Mouse (Mus musculus) kidney, adult 2 months (tissue): ENCODE results near the gene Tal1.

Experiments used
- CTCF ChIP-seq: fragments of 200-500 bp; conservative IDR thresholded peaks from 2 replicates; pipeline ENCODE4 v1.5.1; 2011; ENCODE audit warnings: low read depth, mild to moderate bottlenecking, control low read depth, low read length, moderate library complexity, mixed read lengths; ENCODE audit not compliant: insufficient read depth, insufficient read length
- POLR2A ChIP-seq: fragments of 200-500 bp; IDR thresholded peaks from one replicate; pipeline ENCODE4 v1.6.1; 2011; ENCODE audit warnings: low read depth, low read length, control low read depth

GRCm38 (mm10) chr4:115045621-115046020 lies 10.6 kb upstream of the Tal1 start:
- TF ChIP-seq CTCF (no peak), POLR2A (no peak)
